Mouse (Mus musculus): ENCODE measurements at regions not wholly inside any gene's neighbourhood (a gene's known extent, or its start where the extent isn't known, plus 50 kb on each side); places are given as distances from the start of the nearest gene placed in this dataset.

- H3K4me2 ChIP-seq = no peak overlapping the region
- no peaks in the 10 kb centered on the region for H3K4me1 ChIP-seq
- no peaks in the 10 kb centered on the region for H3K36me3 ChIP-seq
- no peak overlapping the region for H3K9ac ChIP-seq
- ATAC-seq (ENCODE audit: extremely low read depth, insufficient number of reproducible peaks, low FRiP score, low TSS enrichment) = no peak
- H3K4me3 ChIP-seq = no peak overlapping the region
- H3K27me3 ChIP-seq (replicated peaks) = no peaks in the 10 kb centered on the region
- no peak overlapping the region for H3K27ac ChIP-seq (replicated peaks)
- no peaks in the 10 kb centered on the region for H3K9me3 ChIP-seq
- 77% methylated on average over 15 of the region's 15 CpGs for WGBS
Measured at GRCm38 (mm10) chr13:101286029-101286917, 453.0 kb upstream of the Slc30a5 start.

GRCm38 (mm10) chr13:101278127-101278526 is 444.9 kb upstream of the Slc30a5 start:
- ATAC-seq (ENCODE audit: extremely low read depth, insufficient number of reproducible peaks, low FRiP score, low TSS enrichment) = no peak
- Histone ChIP-seq H3K27ac (replicated peaks) (no peak overlapping the region), H3K9ac (no peak overlapping the region), H3K4me2 (no peak overlapping the region), H3K36me3 (no peaks in the 10 kb centered on the region), H3K4me1 (no peaks in the 10 kb centered on the region), H3K9me3 (no peaks in the 10 kb centered on the region), H3K27me3 (replicated peaks) (no peaks in the 10 kb centered on the region), H3K4me3 (no peak overlapping the region)
- WGBS = 58% methylated on average over 1 of the region's 1 CpGs

GRCm38 (mm10) chr13:101276766-101277165 is 443.5 kb upstream of the Slc30a5 start:
- WGBS = 73% methylated on average over 2 of the region's 2 CpGs
- Histone ChIP-seq H3K4me1 (no peaks in the 10 kb centered on the region), H3K4me3 (no peak overlapping the region), H3K9me3 (no peaks in the 10 kb centered on the region), H3K27ac (replicated peaks) (no peak overlapping the region), H3K27me3 (replicated peaks) (no peaks in the 10 kb centered on the region), H3K36me3 (no peaks in the 10 kb centered on the region), H3K9ac (no peak overlapping the region), H3K4me2 (no peak overlapping the region)
- ATAC-seq (ENCODE audit: extremely low read depth, insufficient number of reproducible peaks, low FRiP score, low TSS enrichment) = no peak

- 59% methylated on average over 7 of the region's 7 CpGs for WGBS
- H3K27me3 ChIP-seq (replicated peaks) = no peaks in the 10 kb centered on the region
- no peak overlapping the region for H3K9ac ChIP-seq
- no peaks in the 10 kb centered on the region for H3K36me3 ChIP-seq
- H3K4me3 ChIP-seq = no peak overlapping the region
- no peaks in the 10 kb centered on the region for H3K9me3 ChIP-seq
- no peak overlapping the region for H3K4me2 ChIP-seq
- no peaks in the 10 kb centered on the region for H3K4me1 ChIP-seq
- no peak for ATAC-seq (ENCODE audit: extremely low read depth, insufficient number of reproducible peaks, low FRiP score, low TSS enrichment)
- H3K27ac ChIP-seq (replicated peaks) = no peak overlapping the region
Measured at GRCm38 (mm10) chr13:101274470-101275141, 441.4 kb upstream of the Slc30a5 start.

- Histone ChIP-seq H3K27me3 (replicated peaks) (no peaks in the 10 kb centered on the region), H3K4me1 (no peaks in the 10 kb centered on the region), H3K4me3 (no peak overlapping the region), H3K27ac (replicated peaks) (no peak overlapping the region), H3K4me2 (no peak overlapping the region), H3K36me3 (no peaks in the 10 kb centered on the region), H3K9me3 (no peaks in the 10 kb centered on the region), H3K9ac (no peak overlapping the region)
- ATAC-seq (ENCODE audit: extremely low read depth, insufficient number of reproducible peaks, low FRiP score, low TSS enrichment) = no peak
- WGBS = 79% methylated on average over 7 of the region's 7 CpGs
Measured at GRCm38 (mm10) chr13:101273321-101273720, 440.1 kb upstream of the Slc30a5 start.

- H3K4me2 ChIP-seq = no peak overlapping the region
- H3K4me3 ChIP-seq = no peak overlapping the region
- H3K27ac ChIP-seq (replicated peaks) = no peak overlapping the region
- no peaks in the 10 kb centered on the region for H3K36me3 ChIP-seq
- WGBS = 65% methylated on average over 5 of the region's 5 CpGs
- H3K9me3 ChIP-seq = no peaks in the 10 kb centered on the region
- no peak overlapping the region for H3K9ac ChIP-seq
- H3K4me1 ChIP-seq = no peaks in the 10 kb centered on the region
- no peaks in the 10 kb centered on the region for H3K27me3 ChIP-seq (replicated peaks)
- no peak for ATAC-seq (ENCODE audit: extremely low read depth, insufficient number of reproducible peaks, low FRiP score, low TSS enrichment)
Measured at GRCm38 (mm10) chr13:101253698-101254468, 420.7 kb upstream of the Slc30a5 start.

GRCm38 (mm10) chr13:101249369-101249768 is 416.1 kb upstream of the Slc30a5 start:
- Histone ChIP-seq H3K27me3 (replicated peaks) (no peaks in the 10 kb centered on the region), H3K27ac (replicated peaks) (no peak overlapping the region), H3K9me3 (no peaks in the 10 kb centered on the region), H3K9ac (no peak overlapping the region), H3K36me3 (no peaks in the 10 kb centered on the region), H3K4me2 (no peak overlapping the region), H3K4me3 (no peak overlapping the region), H3K4me1 (no peaks in the 10 kb centered on the region)
- no peak for ATAC-seq (ENCODE audit: extremely low read depth, insufficient number of reproducible peaks, low FRiP score, low TSS enrichment)
- 80% methylated on average over 5 of the region's 5 CpGs for WGBS

- H3K4me1 ChIP-seq = no peaks in the 10 kb centered on the region
- H3K4me2 ChIP-seq = no peak overlapping the region
- H3K4me3 ChIP-seq = no peak overlapping the region
- no peak overlapping the region for H3K27ac ChIP-seq (replicated peaks)
- no peaks in the 10 kb centered on the region for H3K36me3 ChIP-seq
- 74% methylated on average over 3 of the region's 3 CpGs for WGBS
- no peaks in the 10 kb centered on the region for H3K27me3 ChIP-seq (replicated peaks)
- ATAC-seq (ENCODE audit: extremely low read depth, insufficient number of reproducible peaks, low FRiP score, low TSS enrichment) = no peak
- H3K9me3 ChIP-seq = no peaks in the 10 kb centered on the region
- H3K9ac ChIP-seq = no peak overlapping the region
Measured at GRCm38 (mm10) chr13:101244326-101244725, 411.1 kb upstream of the Slc30a5 start.

GRCm38 (mm10) chr13:101238860-101239259 is 405.6 kb upstream of the Slc30a5 start:
- no peak for ATAC-seq (ENCODE audit: extremely low read depth, insufficient number of reproducible peaks, low FRiP score, low TSS enrichment)
- Histone ChIP-seq H3K4me1 (peaks cover 10% of the 10 kb centered on the region), H3K27me3 (replicated peaks) (no peaks in the 10 kb centered on the region), H3K4me3 (no peak overlapping the region), H3K36me3 (no peaks in the 10 kb centered on the region), H3K4me2 (no peak overlapping the region), H3K9ac (no peak overlapping the region), H3K27ac (replicated peaks) (no peak overlapping the region), H3K9me3 (no peaks in the 10 kb centered on the region)

GRCm38 (mm10) chr13:101237035-101237434 is 403.8 kb upstream of the Slc30a5 start:
- peaks cover 23% of the 10 kb centered on the region for H3K4me1 ChIP-seq
- H3K27me3 ChIP-seq (replicated peaks) = no peaks in the 10 kb centered on the region
- H3K4me2 ChIP-seq = no peak overlapping the region
- 73% methylated on average over 10 of the region's 10 CpGs for WGBS
- ATAC-seq (ENCODE audit: extremely low read depth, insufficient number of reproducible peaks, low FRiP score, low TSS enrichment) = no peak
- no peak overlapping the region for H3K4me3 ChIP-seq
- H3K36me3 ChIP-seq = no peaks in the 10 kb centered on the region
- no peak overlapping the region for H3K9ac ChIP-seq
- H3K9me3 ChIP-seq = no peaks in the 10 kb centered on the region
- H3K27ac ChIP-seq (replicated peaks) = no peak overlapping the region

GRCm38 (mm10) chr13:101235846-101236245 is 402.6 kb upstream of the Slc30a5 start:
- H3K4me1 ChIP-seq = peaks cover 23% of the 10 kb centered on the region
- no peak overlapping the region for H3K9ac ChIP-seq
- H3K27me3 ChIP-seq (replicated peaks) = no peaks in the 10 kb centered on the region
- 66% methylated on average over 4 of the region's 4 CpGs for WGBS
- H3K4me2 ChIP-seq = no peak overlapping the region
- no peak overlapping the region for H3K27ac ChIP-seq (replicated peaks)
- no peaks in the 10 kb centered on the region for H3K36me3 ChIP-seq
- no peak overlapping the region for H3K4me3 ChIP-seq
- no peak for ATAC-seq (ENCODE audit: extremely low read depth, insufficient number of reproducible peaks, low FRiP score, low TSS enrichment)
- no peaks in the 10 kb centered on the region for H3K9me3 ChIP-seq
